Mouse (Mus musculus): ENCODE measurements around the gene Pilrb1.

GRCm38 (mm10) chr5:137808316-137808715 lies 49.6 kb downstream of the Pilrb1 start:
- TF ChIP-seq POLR2A (IDR thresholded peaks at IDR 0.05; ENCODE audit: borderline replicate concordance, extremely low read depth, insufficient read depth, insufficient read length, poor library complexity, severe bottlenecking) (no peak), CTCF (IDR thresholded peaks at IDR 0.05; ENCODE audit: borderline replicate concordance, extremely low read depth, insufficient read depth, insufficient read length) (no peak)

All from brain, embryonic 14.5 days (tissue).